Mouse (Mus musculus) adipocyte (in vitro differentiated cells): ENCODE results near the gene Psmd9.

ENCODE experiments used
- DNase-seq: peaks from one replicate; pipeline ENCODE4 v3.0.0-alpha.2; 2016; ENCODE audit warnings: low spot score

Gene Psmd9

DNA sequence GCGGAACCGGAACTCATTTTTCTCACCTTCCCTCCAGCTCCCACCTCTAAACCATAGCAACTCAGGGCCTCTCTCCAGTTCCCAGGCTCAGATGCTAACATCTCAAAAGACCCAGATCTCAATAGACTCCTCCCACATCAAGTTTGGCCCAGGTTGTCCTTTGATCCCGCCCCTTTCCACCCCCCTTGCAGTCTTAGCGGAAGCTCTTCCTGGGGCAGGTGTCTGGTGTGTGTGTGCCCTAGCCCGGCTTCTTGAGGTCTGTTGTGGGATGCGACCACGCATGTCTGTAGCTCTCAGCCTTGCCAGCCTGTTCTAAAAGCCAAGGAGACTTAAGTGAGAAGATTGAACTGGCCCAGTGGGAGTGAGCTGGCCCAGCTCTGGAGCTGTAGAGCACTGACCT is 18.6 kb upstream of the Psmd9 start:
- no peak for DNase-seq

DNA sequence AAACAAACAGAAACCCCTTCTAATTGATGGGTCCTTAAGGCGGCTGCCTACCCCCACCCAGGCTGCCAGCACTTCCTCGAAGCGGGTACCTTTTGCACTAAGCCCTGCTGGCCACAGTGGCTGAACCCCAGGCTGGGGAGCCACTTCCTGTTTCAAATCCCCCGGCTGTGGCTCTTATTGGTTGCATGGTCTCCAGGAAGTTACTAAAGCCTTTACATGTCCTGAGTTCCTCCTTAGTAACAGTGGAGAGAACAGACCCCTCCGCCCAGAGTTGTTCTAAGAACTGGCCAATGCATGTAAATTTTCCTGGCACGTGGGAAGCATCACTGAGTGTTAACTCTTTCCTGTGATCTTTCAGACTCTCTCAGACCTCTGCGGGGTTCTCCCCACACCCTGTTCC is 18.1 kb upstream of the Psmd9 start:
- DNase-seq, result no peak

DNA sequence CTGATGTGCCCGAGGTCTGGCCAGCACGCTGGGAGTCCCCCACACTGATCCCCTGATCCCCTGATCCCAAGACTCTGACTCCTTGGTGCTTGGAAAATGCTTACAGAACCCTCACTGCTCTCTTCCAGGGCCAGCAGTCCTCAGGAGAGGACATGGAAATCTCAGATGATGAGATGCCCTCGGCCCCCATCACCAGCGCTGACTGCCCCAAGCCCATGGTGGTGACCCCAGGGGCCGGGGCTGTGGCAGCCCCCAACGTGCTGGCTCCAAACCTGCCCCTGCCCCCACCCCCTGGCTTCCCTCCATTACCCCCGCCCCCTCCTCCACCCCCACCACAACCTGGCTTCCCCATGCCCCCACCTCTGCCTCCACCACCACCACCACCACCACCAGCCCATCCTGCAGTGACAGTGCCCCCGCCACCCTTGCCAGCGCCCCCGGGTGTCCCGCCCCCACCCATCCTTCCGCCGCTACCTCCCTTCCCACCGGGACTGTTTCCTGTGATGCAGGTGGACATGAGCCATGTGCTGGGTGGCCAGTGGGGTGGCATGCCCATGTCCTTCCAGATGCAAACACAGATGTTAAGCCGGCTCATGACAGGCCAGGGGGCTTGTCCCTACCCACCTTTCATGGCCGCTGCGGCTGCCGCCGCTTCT is 17.4 kb upstream of the Psmd9 start:
- no peak for DNase-seq

DNA sequence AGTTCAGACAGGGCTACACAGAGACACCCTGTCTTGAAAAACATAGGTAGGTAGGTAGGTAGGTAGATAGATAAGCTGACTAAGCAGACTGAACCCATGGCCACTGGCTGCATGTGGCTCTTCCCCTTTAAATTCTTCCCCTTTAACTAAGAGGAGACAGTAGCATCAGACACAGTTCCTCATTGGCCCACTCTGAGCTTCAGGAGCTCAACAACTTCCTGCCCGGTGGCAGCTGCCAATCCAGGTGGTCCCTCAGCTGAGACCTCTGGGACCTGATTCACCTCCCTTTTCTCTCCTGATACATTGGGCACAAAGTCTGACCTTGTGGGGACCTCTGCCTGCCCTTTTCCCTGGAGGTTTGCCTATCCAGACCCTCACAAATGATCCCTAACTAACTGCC is 16.3 kb upstream of the Psmd9 start:
- no peak for DNase-seq

DNA sequence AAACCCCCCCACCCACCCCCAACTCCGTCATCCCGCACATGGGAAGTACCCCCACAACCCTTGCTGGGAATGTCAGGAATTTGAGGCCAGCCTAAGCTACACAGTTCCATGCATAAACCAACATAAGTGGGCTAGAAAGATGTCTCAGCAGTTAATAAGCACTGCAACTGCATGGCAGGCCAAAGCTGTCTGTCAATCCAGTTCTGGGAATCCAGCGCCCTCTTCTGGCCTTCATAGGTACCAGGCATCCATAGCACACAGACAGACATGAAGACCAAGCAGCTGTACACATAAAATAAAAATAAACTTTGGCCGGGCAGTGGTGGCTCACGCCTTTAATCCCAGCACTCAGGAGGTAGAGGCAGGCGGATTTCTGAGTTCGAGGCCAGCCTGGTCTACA is 13.8 kb upstream of the Psmd9 start:
- peak; percentile 85 for DNase-seq

DNA sequence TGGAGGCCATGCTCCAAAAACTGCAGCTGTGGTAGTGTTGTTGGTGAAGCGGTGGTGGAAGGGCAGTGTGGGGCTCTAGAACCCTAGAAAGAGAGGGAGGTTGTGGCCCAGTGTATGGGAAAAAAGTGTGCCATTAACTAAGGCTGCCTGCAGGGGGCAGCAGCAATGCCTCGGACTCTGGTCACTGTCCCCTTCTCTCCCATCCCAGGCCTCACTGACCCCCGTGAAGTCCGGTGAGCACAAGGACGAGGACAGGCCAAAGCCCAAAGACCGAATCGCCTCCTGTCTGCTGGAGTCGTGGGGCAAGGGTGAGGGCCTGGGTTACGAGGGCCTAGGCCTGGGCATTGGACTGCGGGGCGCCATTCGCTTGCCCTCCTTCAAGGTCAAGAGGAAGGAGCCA is 12.4 kb upstream of the Psmd9 start:
- no peak for DNase-seq

DNA sequence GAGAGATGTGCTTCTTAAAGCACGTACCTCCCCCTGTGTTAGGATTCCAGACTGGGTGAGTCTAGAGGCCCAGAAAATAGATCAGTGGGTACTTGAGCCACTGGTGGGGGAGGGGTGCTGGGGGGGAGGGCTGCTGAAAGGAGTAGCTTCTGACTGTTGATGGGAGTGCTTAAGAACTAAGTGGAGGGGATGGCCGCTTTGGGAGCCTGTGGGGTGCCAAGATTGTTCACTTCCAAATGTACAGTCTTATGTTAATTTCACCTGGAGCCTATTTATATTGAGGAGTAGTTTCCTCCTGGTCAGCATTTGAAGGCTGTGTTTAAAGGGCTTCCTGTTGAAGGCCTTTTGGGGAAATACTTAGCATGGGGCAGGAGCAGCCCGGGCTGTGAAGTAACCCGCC is 11.2 kb upstream of the Psmd9 start:
- DNase-seq, result no peak

DNA sequence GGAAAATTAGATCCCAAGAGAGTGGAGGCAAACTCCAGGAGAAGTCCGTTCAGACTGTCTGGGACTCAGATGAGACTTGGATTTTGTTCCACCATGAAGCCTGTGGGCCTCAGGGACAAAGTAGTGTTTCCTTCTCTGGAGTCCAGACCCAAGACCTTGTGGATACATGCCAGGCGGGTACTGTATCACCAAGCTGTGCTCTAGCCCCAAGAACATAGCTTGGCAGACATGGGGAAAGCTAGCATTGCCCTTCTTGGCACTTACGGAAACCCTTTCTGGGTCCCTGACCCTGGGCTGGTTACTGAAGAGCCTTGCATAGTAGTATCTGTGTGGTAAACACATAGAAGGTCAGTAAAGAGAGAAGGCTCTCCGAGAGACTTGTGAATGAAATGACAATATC is 9.8 kb upstream of the Psmd9 start:
- peak; percentile 38 for DNase-seq

DNA sequence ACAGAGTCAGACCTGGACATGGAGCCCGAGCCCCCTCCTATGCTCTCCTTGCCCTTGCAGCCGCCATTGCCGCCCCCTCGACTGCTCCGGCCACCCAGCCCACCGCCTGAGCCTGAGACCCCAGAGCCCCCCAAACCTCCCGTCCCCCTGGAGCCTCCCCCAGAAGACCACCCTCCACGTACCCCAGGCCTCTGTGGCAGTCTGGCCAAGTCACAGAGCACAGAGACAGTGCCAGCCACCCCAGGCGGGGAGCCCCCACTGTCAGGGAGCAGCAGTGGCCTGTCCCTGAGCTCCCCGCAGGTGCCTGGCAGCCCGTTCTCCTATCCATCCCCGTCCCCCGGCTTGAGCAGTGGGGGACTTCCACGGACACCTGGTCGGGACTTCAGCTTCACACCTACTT is 9.3 kb upstream of the Psmd9 start:
- DNase-seq, result no peak

DNA sequence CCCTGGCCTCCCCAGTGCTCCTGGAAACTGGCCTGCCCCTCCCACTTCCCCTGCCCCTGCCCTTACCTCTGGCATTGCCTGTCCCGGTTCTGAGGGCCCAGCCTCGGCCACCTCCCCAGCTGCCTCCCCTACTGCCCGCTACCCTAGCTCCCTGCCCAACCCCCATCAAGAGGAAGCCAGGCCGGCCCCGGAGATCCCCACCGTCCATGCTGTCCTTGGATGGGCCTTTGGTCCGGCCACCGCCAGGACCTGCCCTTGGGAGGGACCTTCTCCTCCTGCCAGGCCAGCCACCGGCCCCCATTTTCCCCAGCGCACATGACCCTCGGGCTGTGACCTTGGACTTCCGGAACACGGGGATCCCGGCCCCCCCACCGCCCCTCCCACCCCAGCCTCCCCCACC is 8.9 kb upstream of the Psmd9 start:
- no peak for DNase-seq

DNA sequence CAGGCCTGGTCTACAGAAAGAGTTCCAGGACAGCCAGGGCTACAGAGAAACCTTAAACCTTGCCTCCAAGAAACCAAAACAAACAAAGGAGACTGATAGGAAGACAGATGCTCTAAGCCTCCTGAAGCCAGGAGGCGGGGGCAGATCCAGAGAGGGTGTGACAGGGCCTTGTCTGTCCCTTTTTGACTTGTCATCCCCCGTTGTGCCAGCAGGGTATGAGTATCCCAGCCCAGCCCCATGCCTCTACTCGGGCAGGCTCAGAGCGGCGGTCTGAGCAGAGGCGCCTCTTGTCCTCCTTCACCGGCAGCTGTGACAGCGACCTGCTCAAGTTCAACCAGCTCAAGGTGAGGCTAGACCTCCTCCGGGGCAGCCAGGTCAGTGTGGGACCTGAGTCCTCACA is 6.3 kb upstream of the Psmd9 start:
- no peak for DNase-seq

DNA sequence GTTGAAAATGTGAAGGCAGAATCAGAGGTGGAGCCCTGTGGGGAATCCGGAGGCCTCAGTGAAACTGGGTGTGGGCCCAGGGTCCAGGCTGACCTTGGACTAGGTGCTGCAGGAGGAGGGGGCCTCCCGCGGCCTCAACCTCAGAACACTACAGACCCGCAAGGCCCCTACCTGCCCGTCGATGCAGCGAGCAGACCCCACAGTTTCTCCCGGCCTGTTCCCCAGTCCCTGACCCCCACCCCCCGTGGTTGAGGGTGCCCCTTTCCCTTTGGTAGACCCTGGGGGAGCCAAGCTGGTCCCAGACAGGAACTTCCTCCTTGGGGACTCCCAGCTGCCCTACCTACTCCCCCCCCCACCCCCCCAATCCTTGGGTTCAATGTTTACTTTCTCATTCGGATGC is 2.8 kb upstream of the Psmd9 start:
- no peak for DNase-seq

DNA sequence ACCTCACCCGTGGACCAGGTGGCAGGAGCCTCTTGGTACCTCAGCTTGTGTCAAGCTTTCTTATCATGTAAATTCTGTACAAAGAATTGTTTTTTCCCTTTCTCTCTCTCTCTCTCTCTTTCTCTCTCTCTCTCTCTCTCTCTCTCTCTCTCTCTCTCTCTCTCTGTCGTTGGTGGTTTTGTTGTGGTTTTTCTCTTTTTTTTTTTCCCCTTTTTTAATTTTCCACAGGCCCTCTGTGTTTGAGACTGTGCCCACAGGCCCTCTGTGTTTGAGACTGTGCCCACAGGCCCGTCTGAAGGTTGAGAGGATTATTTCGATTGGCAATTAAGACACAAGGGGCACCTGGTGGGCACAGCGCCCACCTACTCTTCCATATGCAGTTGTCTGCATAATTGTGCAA is 1.6 kb upstream of the Psmd9 start:
- DNase-seq, result no peak

DNA sequence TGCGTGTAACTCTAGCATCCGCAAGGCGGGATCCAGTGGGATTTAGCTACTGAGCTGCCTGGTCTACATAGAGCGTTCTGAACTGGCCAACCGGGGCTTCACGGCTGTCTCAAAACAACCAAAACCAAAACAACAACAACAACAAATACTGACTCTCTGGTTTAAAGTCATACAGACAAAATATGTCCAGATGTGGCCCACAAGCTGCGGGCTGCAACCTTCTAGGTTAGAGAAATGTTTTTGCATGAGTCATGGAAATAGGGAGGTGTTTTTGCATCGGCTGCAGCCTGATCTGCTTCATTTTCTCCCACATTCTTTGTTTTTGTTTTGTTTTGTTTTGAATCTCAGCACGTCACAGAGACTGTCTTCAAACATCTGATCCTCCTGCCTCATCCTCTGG is 1.2 kb downstream of the Psmd9 start:
- DNase-seq, result no peak

DNA sequence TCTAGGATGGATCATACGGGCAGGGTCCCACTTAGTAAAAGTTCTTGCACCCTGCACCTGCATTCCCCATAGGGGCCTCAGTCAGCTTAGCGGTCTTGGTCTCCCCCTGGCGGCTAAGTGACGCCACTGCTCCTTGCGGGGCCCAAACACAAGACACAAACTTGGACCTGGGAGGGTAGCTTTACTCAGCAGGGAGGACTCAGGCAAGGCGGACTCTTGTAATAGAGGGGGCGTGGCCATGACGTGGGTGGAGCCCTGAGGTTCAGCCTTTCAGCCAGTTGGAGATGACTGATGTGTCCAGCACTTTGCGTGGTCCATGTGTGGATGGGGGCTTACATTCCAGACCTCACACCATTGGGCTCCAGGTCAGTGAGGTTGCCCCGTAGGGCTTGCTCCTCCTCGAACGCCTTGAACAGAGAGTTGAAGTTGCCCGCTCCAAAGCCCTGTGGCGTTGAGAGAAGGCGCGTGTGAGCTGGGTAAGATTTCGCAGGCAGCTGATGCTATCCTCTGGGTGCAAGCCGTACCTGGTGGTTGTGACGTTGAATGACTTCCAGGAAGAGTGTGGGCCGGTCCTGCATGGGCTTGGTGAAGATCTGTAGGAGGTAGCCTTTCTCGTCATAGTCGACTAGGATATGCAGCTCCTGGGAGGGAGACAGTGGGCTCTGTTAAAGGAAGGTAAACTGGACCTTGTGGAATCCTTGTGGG is 2.6 kb downstream of the Psmd9 start:
- peak; percentile 66 for DNase-seq

DNA sequence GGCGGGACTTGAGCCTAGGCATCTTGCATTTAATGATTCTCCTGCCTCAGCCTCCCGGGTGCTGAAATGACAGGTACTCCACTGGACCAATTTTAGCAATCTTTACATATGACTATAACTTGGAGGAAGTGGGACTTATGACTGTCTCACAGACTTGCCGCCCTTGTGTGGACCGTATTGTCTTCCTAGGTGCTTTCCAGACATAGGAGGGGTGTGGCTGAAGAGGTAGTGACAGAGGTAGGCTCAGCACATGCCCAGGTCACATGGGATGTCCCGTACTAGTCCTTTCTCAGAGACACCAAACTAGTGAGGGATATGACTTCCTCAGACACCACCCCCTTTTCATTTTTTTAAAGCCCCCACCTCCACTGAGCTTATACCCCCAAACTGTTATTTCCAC is 9.6 kb downstream of the Psmd9 start:
- no peak for DNase-seq

DNA sequence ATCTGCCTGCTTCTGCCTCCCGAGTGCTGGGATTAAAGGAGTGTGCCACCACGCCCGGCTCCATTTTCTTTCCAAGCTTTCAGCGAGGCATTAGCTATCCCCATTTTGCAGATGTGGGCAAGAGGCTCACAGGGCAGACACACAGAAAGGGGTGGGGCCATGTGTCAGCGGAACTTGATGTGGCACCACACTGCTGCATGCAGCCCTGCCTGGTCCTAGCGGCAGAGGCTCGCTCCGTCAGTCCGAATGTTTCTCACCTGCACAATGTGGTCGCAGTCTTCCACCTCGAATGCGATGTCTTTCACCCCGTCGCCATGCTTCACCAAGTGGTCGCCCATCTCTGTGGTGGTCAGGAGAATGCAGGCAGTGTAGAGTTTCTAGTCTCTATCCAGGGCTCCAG is 11.2 kb downstream of the Psmd9 start:
- DNase-seq, result no peak

DNA sequence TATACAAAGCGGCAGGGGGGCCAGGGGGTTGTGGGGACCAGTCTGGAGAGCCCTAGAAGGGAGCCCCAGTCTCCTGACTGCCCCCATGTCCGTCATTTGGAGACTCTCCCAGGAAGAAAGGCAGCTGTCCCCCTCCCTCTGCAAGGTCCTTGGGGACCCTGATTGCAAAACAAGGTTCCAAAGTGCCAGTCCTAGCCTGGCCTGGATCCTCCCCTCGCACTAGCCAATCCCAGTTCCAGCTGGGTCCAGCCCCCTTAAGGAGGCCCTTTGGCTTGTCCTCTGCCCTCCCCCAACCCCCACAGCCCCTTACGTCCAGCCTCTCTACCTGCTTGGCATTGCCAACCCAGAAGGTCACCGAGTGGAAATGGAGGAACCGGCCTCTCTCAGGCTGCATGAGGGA is 12.3 kb downstream of the Psmd9 start:
- peak; percentile 45 for DNase-seq

DNA sequence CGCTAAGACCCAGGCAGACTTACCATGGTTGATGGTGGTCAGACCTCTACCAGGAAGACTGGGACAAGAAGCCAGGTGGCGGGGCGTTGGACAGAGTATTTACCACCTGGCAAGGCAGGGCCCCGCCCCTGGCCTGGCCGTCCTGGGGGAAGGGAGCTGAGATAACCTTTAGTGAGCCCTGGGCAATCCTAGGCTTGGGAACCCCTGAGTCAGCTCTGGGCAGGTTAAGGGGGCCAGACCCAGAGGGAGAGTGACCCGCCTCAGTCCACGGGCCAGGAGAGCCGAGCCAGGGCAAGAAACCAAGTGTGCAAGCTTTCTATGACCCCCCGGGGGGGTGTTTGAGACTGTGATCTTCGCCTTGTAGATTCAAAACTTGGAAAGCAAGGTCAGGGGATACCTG is 13.4 kb downstream of the Psmd9 start, which contains the start of gene Hpd:
Hpd (minus strand) TSS at position 77 of the 400 bp plus-strand sequence.
- no peak for DNase-seq

DNA sequence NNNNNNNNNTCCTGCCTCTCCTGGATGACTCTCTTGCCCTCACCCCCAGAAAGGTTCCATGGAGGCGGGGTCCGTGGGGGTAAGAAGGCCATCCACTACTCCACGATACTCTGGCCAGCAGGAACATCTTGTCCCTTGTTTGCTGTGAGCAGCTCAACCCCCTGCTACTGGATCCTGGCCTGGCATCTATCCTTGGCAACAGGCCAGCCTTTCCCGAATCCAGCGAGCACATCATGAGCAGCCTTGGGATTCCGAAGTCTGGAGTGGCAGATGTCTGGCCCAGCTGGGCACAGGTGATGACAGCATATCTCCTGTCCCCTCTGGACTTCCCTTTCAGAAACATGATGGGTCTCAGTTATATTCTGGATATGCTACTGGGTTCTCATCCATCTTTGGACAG is 16.8 kb downstream of the Psmd9 start:
- no peak for DNase-seq

DNA sequence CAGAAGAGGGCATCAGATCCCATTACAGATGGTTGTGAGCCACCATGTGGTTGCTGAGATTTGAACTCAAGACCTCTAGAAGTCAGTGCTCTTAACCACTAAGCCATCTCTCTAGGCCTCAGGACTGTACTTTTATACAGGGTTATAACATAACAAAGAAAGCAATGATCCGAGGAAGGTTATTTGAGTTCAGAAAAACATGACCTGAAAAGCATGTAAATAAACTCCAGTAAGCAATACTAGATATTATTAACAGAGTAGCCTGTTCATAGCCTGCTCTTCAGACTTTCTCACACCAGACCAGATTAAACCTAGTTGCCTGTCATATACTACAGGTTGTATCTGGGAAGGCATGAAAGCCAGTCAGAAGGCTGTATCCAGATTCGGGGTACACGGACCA is 18.1 kb downstream of the Psmd9 start:
- DNase-seq, result no peak

DNA sequence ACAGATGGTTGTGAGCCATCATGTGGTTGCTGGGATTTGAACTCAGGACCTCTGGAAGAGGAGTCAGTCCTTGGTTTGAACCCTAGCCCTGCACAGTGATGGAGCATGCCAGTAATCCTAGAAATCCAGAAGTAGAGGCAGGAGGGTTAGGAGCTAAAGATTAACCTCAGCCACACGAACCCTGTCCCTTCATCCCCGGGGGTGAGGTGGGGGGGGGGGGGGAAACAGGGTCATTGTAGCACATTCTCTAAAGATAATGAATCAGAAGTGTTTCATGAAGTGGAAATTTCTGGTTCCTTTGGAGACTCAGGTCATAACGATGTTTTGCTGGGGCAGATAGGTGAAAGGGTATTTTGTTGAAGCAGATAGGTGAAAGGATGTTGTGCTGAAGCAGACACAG is 21.7 kb downstream of the Psmd9 start:
- no peak for DNase-seq

DNA sequence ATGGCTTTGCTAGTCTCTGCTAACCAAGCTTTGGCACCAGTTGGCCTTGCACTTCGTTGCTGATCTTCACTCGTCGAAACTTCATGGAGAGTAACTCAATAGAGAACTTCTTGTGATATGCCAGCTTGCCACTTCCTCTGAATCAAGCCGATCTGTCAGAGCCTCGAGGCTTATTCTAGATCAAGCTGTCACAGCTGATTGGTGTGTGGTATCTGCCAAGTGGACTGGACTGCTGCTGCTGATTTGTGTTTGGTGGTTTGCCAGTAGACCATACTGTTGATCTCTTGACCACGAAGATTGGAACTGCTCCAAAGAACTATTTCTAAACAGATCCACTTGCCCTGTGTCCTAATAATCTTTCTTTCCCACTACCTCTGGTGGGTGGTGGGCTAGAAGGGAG is 22.2 kb downstream of the Psmd9 start:
- peak; percentile 60 for DNase-seq

DNA sequence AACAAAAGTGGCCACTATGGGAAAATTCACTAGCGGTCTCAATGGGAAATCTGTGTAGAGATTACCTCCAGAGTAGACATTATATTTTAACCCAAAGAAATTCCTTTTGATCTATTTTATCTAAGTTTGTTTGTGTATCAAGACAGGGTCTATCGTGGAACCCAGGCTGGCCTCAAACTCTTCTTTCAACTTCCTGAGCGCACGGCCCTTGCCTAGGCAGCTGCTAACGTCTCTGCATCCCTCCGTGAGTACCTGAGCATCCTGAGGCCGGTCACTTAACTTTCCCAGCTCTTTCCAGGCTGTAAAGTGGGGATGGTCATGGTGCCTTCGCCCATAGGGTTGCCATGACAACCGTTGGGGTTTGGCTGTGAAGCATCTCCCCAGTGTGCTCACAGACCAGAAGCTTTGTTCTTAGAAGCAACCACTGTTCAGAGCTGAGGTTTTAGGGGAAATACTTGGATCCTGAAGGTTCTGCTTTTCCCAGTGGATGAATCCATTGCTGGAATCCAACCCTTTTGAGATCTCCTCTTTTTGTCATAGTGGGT is 23.5 kb downstream of the Psmd9 start:
- no peak for DNase-seq
